Mouse (Mus musculus): ENCODE data around the gene Slc25a26.

Gene Slc25a26

DNA sequence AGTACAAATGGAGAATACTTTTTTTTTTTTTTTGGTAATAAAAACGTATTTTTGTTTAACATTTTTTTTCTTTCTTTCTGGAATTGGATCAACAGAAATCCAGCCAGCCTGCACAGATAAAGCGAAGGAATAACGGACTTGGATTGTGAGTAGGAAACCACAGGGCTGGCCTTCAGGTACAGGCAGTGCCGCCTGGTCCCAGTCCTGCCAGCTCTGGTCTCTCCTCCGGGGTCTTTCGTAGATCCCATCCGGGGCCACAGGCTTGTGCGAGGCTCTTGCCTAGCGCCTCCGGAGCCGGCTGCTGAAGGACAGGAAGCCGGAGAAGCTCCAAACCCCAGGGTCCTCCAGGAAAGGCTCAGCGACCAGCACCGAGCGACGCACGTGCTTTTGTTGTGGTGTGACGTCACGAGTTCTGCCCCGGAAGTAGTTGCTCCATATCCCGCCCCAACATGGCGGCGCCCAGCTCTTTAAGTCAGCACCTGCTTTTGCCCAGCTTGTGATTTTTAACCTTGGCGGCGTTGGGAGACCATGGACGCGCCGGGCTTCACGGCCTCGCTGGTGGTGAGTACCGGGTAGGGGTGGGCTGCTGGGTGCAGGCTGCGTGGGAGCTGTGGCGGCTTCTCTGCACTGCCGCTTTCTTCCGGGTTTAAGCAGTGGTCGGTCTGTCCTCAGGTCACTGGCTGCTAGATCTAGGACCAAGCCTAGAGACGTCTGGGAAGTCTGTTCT is at the start of gene Slc25a26:
TSS of gene Slc25a26 (plus strand) at position 435 of the 727 bp plus-strand sequence.
- peak; percentile 86 for DNase-seq

- DNase-seq: peak; percentile 63
Observed at GRCm38 (mm10) chr6:94464037-94464891, 35.9 kb upstream of the Slc25a26 start.

GRCm38 (mm10) chr6:94466508-94467205 is 33.5 kb upstream of the Slc25a26 start:
- DNase-seq: no peak

- DNase-seq: no peak
Observed at GRCm38 (mm10) chr6:94492739-94493138, 7.4 kb upstream of the Slc25a26 start.

DNA sequence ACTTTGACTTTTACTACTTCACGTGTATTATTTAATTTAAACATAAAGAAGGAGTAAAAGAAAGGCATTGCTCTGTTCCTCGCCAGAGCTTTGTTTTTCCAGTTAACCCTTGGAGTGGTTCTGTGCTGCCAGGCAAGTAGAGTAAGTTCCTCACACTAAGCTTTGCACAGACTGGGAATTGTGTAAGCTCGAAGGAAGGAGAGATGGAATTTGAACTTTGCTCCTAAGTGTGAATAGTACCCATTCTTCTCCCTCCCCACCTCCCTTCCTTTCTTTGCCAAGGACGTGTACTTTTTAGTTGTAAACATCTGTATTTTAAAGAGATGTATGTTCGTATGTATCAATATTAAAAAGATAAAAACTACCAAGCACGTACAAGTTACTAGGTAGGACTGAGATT is 3.8 kb downstream of the Slc25a26 start:
- no peak for DNase-seq

DNA sequence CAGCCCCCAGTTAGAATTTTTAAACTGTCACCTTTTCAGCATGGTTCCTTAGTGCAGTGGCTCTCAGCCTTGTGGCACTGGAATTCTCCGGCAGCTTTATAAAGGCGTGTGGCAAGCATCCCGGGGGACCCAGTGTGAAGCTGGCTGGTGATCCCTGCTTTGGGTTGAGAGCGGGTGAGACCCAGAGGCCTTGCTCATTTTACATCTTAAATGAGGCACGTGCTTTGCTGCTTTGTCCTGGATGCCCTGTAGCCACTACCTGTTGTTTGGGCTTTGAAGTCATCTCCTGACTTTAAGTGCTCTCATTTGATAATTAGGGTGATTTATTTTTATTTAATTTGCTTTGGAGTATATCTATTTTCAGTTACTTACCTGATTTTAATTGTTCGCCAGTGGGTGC is 7.8 kb downstream of the Slc25a26 start:
- no peak for DNase-seq

GRCm38 (mm10) chr6:94508807-94509206 is 8.7 kb downstream of the Slc25a26 start:
- no peak for DNase-seq

- DNase-seq: no peak
Observed at GRCm38 (mm10) chr6:94509220-94509619, 9.1 kb downstream of the Slc25a26 start.

DNA sequence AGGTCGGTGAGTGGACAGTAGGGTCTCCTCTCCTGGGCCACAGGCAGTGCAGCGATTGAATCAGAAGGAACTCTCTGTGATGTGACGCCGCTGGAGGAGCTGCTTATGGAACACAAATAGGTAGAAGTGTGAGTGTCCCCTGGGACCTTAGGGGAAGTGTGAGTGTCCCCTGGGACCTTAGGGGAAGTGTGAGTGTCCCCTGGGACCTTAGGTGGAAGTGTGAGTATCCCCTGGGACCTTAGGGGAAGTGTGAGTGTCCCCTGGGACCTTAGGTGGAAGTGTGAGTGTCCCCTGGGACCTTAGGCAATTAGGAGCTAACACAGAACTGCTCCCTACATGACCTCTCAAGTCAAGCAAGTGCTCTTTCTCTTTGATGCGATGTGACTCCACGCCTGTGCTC is 18.0 kb downstream of the Slc25a26 start:
- no peak for DNase-seq

DNA sequence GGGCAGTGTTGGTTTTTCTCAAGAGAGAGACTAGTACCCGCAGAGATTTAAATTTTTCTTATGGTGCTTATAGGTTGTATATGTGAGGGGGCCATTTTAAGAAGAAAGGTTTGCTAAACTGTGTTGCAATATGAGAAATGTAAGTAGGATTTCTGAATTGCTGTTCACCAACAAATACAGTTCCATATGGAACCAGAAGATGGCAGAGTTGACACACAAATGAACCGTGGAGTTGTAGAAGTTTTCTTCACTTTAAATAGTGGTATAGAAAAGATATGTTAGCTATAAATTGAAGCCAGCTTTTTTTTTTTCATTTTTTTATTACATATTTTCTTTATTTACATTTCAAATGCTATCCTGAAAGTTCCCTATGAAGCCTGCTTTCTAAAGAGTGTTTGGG is 24.2 kb downstream of the Slc25a26 start:
- DNase-seq: no peak

DNA sequence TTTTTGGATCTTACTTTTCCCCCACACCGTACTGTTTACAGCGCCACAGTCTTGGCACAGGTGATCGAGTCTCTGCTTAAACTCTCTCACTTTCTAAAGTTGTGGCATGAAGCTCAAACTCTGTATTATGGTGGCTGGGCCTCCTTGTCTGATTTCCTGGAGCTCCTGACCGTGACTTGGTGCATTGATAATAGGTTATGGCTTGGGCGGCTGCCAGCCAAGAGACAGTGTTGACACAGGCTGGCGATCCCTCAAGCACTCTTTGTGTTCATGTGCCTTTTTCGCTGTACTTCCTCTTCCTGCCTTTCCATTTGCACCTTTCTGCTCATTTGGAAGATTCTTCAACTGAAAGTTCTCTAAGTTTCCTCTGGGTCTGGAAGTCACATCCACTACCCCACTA is 30.6 kb downstream of the Slc25a26 start:
- no peak for DNase-seq

- DNase-seq: no peak
Observed at GRCm38 (mm10) chr6:94532086-94532485, 32.0 kb downstream of the Slc25a26 start.

DNA sequence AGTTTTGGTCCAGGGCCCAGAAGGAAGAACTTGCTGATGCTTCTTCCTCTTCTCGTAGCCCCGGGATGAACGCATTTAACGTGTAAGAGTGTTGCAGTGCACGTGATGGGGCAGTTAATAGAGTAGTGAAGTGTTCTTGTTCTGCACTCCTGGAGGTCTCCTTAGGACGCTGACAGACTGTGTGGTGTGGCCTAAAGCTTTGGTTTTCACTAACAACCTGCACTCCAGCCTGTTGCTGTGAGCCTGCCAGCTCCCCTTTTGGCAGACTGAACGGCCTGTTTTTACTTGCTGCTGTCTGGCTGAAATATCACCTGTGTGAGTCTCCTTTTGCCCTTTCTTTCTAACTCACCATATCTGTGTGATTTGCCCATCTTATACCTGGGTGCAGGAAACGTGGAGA is 36.3 kb downstream of the Slc25a26 start:
- DNase-seq: no peak

- no peak for DNase-seq
Observed at GRCm38 (mm10) chr6:94537652-94538051, 37.5 kb downstream of the Slc25a26 start.

DNA sequence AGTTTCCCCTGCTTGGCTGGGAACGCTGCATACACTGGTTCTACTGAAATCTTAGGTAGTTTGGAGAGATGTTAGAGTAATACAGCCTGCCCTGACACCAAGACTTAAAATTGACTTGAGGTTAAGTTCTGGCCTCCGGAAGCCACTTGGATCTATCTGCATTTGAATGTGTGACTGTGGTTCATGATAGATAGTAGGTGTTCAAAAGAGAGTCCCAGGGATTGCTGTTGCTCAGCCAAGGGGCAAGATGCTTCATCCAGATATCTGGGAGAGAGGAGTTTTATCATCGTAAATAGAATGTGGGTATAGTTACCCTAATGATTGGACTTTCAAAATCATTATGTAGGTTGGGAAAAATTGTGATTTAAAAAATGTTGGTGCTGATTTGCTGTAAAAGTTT is 40.0 kb downstream of the Slc25a26 start:
- no peak for DNase-seq

DNA sequence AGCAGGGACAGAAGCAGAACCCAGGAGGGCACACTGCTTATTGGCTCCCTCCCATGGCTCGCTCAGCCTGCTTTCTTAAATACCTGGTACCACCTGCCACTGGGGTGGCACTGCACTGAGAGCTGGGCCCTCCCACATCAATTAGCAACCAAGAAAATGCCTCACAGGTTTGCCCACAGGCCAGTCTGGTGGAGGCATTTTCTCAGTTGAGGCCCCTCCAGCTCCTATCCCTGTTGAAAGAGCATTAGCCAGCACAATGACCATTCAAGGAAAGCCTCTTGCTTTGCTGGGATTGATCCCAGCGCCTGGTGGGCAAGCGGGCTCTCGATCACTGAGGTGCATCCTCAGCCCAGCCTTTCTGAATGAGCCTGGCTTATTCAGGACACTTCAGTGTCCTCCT is 40.5 kb downstream of the Slc25a26 start:
- DNase-seq: no peak

GRCm38 (mm10) chr6:94541133-94541532 is 41.0 kb downstream of the Slc25a26 start:
- DNase-seq: no peak

DNA sequence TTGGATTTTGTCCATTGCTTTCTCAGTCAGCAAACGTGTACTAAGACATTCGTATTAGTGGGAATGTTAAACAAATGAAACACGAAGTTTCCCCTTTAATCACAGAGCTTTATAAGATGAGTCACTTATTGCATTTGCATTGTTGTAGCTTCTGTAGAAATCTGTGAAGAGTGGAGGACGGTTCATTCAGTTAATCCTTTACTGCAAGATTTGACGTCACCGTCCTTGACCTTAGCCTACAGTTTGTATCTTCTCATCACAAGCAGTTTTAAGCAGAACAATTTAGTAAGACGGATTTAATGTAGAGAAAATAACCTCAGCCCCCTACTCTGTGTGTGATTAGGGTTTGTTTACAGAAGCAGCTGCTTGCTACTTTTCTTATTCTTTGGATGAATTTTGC is 41.7 kb downstream of the Slc25a26 start:
- no peak for DNase-seq

DNA sequence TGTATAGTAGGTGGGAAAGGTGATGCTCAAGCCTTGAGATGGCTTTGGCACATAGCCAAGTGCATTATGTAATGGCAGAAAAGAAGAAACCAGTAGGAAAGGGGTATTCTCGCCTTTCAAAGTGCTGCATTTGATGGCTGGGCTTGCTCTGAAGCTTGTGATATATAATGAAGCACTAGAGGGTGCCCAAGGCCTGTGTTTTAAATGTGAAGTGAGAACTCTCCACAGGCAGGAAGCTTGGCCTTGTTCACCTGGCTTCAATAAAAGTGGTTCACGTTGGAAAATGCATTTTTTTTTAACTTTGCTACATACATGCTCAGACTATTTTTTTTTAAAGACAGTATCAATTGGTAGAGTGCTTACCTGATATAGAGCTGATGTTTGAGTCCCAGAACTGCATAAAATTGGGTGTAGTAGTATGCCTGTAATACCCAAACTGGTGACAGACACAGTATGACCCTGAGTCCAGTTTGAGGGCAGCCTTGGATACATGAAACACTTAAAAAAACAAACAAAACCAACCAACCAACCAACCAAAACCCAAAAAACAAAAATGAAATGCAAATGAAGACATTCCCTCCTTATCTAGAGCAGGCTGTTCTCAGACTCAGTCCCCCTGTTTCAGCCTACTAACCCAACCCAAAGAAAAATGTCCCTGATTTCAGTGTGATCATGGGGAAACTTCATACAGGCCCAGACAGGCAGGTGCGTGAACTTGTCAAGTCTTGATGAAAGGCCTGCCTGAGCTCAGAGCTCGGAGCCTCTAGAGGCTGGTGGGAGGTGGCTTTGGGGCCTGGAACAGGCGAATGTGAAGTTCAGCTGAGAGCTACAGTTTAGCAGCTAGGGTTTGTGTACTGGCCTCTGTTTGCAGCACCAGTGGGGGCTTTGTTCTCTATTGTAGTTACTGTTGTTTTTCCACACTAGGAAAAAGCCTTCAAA is 44.0 kb downstream of the Slc25a26 start:
- peak; percentile 53 for DNase-seq

GRCm38 (mm10) chr6:94547239-94547638 is 47.1 kb downstream of the Slc25a26 start:
- no peak for DNase-seq

GRCm38 (mm10) chr6:94550298-94550697 is 50.2 kb downstream of the Slc25a26 start:
- peak; percentile 21 for DNase-seq

DNA sequence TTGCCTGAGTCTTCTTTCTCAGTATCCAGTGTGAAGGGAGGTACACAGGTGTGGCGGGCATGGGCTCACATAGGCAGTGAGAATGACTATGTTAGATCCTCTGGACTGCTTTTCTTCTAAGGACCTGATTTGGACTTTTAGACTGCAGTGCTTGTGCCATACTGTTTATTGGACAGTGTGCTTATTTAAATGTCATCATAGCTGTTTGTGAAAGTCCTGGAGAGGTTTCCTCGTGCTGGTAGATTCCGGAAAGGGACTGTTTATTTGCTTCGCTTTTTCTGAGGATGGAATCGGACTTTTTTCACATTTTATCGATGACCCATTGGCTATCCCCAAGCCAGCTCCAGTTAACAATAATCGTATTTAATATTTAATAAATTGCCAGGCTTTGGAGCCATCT is 50.7 kb downstream of the Slc25a26 start:
- DNase-seq: no peak
